Mouse (Mus musculus) kidney, postnatal 25 days (tissue): ENCODE results near the gene Vps13d.
A peak's percentile ranks its signal among the peaks of the same experiment; 100 is the strongest.

ENCODE experiments used
- DNase-seq, 2 experiments: peaks; one replicate each; pipeline ENCODE4 v3.0.0; 2021; ENCODE audit warnings: mixed read lengths in 2 of 2

Gene Vps13d

DNA sequence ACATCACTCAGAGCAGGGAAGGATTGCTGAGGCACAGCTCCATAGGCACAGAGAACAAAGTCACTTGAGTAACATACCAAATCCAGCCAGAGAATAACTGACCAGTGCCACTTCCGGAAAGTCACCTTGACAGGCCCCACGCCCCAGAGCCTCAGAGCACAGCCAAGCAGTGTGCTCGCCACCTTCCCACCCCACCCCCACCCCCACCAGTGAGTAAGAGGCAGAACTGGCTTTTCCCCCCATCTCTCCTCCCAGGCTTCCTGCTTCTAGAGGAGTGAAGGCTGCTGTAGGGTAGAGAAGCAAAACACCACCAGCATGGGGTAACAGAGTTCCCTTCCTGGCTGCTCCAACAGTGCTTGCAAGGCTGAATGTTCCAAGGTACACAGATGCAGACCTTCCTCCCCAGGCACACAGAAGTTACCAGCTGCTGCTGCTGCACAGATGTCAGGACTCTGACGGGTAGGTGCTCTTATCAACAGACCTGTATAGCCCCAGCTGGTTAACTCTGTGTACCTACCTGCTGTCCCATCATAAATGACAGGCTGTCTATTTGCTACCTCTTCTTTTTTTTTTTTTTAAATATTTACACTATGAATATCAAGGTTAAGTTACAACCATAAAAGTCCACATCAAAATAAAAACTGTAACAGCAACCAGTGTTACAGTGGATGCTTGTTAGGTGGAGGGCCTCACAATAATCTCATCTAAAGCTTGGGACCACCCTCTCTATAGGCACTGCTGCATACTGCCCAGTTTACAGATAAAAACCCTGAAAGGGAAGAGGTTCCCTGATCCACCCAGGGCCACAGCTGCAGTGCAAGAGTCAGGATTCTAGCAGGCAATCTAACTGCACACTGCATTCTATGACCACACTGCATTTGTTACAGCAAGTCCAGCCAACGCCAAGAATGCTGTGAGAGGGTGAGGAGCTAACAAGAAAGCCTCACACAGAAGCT, 47.5 kb downstream of the Vps13d start:
- peak; percentile 15 to 51 for DNase-seq

DNA sequence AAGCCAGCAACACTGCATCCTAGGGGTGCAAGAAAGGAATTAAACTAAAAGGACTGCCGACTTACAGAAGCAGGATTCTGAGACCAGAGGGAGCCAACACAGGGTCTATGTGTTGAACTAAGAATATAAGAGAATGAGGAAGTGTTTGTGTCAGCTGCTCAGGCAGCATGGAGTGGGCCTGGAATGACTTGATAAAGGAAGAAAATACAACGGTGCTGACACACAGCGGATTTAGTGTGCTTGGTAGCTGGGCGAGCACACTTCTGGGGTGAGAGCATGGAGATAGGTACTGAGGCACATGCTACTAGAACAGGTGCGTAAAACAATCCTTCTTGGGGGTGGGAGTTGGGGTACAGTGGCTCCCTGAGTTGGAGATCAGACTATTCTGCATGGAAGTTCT, 51.3 kb downstream of the Vps13d start:
- no peak for DNase-seq

DNA sequence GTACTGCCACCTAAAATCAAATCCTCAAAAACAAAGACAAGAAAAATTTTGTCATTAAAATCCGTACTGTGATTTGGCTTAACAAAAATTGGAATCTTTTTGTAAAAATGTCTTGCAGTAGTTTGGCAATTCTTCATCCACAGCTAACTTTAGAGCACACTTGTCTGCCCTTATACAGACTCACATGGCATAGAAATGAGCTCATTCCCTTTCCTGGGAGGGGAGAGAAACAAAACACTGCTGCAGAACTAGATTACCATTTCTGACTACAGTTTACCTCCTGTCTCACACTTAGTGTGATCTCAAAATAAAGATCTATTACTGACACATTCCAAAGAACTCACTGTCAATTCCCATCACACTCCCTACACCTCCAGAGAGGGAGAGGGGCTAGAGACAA, 58.1 kb downstream of the Vps13d start:
- DNase-seq = no peak

DNA sequence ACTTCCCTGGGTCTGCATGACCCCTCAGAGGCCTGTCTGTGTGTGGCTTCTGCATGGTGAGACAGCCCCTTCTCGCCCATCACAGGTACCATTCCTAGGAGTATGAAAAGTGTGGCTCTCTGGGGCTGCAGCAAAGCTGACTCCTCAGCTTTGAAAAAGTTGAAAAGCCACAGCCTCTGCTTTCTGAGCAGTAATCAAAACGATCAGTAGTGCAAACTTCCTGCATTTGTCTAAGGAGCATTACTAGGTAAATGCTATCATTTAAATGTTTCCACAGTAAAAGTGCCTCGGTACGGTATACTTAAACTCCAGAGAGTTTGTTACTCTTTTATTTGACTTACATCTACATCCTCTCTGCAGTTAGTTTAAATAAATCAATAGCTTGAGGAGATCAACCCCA, 59.3 kb downstream of the Vps13d start:
- no peak for DNase-seq

DNA sequence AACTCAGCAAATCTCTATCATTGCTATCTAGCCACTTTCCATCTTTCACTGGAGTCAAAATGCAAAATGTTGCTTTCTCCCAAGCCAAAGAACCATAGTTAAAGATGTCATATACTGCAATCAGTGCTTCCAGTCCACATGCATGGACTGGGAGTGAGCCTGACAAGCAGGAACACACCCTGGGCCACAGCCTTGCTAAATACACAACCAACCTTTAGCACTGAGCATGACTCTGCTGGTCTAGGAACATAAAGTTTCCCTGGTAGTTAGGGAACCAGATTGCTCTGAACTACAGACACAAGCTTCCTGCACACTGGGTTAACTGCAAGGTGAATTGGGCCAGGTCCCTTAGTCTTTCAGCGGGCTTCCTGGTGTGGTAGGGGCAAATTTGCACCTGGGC, 64.0 kb downstream of the Vps13d start:
- DNase-seq = no peak

DNA sequence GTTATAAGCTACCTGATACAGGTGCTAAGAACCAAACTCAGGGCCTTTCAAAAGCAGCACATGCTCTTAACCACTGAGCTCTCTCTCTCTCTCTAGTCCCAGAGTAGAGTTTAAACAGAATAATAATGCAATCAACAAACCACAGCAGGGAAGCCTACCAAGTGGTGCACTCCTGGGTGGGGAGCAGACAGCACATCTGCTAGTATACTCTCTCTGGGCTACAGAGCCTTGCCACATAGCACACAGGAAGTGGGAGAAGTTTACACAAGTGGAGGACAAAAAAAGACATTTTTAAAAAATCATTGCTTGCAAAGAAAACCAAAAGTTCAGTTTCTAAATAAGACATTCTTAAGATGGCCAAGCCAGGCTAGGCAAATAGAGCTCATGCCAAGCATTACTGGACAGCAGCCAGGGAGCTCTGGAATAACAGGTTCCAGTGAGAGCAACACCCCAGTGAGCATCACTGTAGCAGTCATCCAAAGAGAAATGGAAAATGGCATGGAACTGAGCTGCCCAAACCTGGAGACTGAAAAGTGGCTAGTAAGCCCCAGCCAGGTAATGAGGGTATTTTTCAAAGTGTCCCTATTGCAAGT, 64.8 kb downstream of the Vps13d start:
- DNase-seq = peak; percentile 75

DNA sequence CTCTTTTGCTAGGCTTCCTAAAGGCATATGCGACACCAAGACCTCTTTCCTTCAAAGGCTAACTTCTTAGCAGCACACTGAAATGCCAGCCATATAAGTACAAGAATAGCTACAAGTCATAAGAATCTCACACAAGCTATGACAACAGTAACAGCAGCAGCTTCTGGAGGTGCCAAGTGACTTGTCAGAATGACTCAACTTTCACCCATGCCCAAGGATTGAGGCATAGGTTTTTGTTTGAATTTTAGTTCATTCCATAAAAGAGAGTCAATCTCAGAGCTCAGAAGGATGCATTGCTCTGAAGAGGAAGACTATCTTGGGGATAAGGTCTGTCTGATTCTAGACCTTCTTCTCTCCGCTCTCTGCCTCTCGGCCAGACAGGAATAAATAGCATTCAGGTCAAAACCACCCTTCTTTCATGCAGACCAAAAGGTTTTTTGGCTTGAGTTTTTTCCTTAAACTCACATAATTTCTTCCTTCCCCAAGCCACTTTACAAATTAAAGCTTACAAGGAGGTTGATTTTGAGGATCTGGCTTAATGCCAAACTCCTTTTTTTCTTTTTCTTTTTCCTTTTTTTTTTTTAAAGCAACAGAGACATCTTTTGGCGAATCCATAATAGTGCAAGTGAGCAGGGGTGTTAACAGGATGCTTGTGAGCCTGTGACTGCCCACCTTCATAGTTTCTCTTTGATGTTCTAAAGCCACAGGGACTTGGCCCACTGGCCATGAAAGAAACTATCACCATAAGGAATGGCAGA, 69.2 kb downstream of the Vps13d start:
- no peak for DNase-seq

DNA sequence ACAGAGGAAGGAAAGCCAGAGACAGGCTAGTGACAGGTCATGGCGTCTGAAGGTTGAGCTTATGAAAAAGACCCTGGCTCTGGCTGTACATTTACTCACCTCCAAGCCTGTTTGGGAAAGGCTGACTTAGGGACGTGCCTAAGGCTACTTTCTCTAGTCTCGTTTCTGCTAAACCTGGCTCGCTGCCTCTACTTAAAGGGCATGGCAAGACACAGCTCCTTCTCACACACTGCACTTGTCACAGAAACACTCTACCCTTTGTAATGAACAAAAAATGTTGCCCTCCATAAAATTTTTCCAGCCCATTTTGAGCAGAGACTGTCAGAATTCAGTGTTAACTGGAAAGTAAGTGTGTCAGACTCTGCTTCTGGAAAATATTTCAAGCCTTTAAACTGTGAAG, 70.4 kb downstream of the Vps13d start:
- no peak for DNase-seq

DNA sequence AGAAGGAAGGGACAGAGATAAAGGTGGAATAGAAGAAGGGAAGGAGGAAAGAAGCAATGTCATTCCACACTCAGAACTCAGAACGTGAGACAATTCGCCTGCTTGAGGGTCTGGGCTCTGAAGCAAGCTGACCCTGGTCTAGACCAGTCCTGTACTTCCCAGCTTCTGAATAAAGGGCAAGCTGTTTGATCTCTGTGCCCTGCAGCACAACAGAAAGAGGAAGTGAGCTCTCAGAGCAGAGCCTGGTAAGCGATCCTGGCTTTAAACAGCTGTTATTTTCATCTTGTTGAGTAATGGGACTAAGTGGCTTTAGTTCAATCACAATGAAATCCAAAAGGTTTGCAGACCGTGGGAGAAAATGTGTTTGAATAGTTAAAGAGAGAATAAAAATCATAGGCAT, 83.2 kb downstream of the Vps13d start:
- DNase-seq = no peak

DNA sequence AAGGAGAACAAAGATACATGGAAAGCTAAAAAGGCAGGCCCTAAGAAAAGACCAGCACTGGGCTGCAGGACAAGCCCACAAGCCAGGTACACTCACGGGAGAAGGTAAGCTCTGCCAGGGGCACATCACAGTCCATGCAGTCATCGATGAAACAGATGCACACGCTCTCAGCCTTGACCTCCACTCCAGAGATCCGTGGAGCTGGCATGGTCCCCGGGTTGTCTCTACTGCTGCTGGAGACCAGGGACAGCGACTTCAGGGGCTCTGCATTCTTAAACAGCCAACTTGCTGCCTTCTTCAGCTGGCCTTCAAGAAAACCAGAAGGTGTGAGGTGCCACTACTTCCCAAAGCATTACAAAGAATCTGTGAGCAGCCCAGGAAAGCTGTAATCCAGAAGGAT, 84.1 kb downstream of the Vps13d start:
- DNase-seq = no peak

DNA sequence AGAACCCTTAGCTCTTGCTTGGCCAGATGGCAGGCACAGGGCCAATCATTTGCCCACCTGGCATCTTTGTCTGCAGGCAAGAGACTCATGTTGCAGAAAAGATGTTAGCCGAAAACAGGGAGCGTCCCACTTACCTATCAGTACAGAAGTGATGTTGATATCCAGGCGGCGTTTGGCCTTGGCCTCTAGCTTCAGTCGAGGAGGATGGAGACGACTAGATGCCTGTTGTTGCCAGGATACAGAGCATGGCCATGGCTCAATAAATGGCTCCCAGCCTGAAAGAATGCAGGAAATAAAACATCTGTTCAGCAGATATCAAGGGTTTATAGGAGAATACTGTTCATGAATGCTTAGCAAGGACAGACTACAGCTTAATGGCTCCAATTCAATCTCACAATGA, 88.0 kb downstream of the Vps13d start:
- no peak for DNase-seq

DNA sequence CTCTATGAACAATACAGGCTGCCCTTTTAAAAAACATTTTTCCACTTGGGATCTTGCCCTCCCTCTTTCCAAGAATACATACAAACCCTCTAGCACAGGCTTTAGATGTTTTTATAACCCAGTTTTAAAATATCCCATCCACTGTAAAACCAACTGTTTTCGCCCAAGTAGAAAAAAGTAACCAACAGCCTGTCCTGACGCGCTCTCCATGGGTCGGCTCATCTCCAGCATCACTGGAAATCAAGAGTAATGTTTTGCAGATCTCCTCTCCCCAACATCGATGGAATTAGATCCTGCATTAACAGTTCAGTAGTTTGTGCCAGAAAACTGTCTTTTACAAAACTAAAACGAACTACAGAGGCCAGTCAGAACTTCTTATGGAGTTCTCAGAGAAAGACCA, 89.5 kb downstream of the Vps13d start:
- DNase-seq = peak in 1 of 2 experiments; percentile 7

DNA sequence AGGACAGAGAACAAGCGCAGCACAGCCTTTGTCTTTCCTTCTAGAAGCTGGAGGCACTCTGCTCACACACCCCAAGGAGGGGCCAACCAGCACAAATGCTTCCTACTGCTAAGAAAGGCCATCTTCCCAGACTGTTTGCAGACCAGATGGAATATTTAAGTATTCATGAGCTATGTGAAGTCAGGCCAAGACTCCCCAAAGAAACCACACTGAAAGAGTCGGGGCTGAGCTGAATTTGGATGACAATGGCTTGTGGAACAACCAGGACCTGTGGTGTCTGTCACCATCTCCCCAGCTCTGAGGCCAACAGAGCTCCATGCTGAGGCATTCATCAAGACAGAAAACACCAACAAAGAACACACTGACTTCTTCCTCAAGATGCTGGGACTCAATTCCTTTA, 89.9 kb downstream of the Vps13d start:
- no peak for DNase-seq

DNA sequence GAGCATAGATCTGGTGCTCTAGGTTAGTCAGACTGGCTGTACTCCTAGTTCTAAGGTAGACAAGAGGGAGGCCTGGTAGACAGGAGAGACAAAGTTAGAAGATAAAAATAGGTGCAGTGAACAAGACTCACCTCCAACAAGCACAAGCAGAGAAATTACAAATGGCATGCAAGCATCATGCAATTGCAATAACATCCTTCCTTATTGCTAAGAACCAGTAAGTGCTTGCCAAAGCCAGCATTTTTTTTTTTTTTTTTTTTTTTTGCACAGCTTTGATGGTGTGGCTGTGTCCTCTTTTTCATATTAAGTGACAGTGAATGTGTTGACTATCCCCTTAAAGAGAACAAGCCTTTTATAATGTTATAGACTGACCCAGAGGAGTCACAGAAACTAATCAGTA, 91.2 kb downstream of the Vps13d start:
- DNase-seq = no peak

DNA sequence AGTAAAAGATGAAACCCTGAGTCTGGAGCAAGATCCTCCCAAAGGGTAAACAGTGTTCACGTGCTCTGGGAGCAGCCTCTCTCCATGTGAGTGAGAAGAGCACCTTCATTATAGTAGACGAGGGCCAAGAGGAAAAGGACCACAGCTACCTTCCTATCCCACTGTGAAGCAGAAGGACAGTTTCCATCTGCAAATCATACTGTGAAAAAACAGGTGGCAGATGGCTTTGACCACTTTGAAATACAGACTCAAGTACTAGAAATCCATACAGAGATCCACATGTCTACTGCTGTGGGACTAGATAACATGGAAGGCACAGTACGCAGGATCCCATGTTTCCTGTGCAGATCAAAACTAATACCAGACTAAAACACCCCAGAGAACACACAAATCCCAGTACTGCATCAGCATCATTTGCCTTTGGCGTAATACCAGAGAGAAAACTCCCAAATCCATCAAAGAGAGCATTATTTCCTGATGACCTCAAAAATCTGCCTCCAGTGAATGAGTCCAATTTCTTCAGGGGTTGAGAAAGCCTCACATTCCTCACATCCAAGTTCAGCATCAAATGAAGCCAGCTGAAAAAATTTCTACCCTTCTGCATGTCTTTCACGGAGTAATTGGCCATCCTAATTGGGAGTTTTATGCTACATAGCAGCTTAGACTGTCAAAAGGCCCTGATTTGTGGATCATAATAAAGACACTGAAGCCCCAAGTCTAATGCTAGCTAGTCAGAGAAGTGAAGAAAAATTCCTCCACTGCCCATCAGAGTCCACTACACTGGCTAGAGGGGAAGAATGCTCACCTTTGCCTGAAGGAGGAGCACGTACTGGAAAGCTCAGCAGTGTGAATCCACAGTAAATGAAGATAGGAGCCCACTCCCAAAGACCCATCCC, 92.7 kb downstream of the Vps13d start:
- DNase-seq = peak in 1 of 2 experiments; percentile 3

DNA sequence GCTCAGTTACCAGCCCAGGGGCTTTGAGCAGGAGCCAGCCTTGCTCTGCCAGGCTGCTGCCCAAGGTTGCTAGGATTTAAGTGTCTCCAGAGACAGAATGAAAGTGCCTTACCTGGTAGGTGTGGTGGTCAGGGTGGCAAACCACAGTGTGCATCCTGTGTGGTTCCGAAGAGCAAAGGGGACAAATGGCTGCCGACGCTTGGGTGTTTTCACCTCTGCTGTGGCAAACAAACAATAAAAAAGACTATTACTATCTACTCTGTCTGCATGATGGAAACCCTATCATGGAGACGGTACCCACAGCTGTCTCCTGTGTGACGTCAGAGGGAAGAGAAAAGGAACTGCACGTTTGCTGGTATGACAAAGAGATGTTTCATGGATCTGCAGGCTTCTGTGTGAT, 95.0 kb downstream of the Vps13d start:
- peak in 1 of 2 experiments; percentile 8 for DNase-seq

DNA sequence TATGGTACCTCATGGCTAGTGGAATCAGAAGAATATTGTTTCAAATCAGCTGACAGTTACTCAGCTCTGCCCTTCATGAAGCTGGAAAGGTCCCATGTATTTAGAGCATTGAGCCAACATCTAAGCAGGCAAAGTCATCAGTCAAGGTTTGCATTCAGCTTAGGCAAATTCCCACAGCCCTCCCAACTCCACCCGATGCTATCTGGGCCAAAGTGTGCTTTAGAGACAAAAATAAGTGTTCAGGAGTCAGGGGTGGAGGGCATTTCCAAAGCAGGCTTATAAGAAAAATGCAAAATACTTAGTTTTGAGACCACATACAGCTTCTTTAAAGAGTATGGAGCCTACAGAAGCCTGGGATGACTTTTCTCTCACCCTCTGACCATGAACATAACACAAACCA, 95.5 kb downstream of the Vps13d start:
- peak in 1 of 2 experiments; percentile 2 for DNase-seq

DNA sequence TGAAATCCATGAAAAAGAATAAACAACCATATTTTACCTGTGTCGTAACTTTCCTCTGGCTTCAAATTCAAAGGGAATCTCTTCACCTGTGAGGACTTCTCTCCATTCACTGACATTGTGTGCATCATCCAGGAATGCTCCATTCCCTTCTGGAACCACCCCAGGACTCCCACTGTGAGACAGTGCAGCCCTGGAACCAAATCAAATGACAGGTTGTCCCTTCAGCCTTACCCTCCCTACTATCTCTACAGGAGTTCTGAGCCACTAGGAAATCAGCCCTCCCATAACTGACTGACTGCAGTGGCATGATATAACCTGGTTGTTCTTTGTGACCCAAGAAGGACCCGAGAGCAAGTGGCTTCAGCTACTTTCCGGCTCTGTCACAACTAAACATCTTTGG, 96.8 kb downstream of the Vps13d start:
- peak in 1 of 2 experiments; percentile 4 for DNase-seq

DNA sequence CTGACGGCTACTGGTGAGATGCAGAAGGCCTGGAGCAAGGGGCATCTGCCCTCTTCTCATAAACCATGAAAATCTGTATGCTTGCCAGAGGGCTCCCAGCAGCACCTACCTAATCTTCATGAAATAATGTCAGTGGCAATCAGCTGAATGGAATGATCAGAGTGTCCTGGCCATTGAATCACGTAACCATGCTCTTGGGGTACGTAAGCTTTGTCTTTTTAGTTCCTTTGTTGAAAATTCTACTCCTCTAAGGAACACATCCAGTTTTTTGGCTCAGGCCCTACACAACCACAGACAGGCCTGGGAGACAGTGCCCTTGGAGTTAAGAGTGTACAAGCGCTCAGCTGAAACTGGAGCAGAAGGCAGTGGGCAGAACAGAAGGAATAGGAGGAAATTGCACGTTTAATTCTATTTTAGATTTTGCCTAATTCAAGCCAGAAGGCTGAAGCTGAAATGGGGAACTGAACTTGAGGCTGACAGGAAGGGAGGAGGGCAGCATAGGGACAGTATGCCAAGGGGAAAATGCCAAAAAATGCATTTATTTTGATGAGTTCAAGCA, 98.2 kb downstream of the Vps13d start:
- peak in 1 of 2 experiments; percentile 5 for DNase-seq

DNA sequence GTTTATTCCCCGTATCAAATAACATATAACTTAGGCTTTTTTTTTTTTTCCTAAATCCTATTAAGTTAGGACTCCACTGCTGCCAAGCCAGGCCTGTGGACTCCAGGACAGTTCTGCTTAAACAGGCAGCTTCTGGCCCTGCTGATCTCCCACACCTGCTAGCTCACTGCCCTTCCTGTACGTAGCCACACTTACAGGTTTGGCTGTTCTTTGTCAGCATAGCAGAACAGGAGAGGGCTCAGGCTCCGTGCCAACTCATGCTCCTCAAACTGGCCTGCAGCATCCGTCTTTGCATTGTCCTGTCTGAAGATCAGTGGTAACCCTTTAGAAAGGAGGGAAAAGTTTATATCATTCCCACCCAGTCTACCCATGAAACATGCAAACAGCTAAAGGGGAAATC, 108.3 kb downstream of the Vps13d start:
- DNase-seq = peak in 1 of 2 experiments; percentile 31

DNA sequence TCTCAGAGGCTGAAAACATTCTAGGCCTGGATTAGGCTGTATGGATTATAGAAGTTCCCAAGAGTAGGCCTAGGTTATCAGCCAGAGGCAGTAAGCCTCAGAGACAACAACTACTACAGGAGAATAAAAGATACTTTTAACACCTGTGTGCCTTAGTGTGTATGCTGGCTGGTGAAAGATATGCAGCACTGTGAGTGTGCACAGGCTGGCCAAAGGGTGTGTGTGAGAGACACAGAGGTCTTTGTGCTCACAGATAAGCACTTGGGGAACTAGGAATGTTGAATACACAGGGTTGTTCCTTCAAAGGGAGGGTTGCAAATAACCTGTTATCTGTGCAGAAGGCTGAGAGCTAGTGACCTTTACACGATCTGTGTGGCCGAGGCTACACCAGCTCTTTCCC, 115.5 kb downstream of the Vps13d start:
- DNase-seq = peak in 1 of 2 experiments; percentile 4

DNA sequence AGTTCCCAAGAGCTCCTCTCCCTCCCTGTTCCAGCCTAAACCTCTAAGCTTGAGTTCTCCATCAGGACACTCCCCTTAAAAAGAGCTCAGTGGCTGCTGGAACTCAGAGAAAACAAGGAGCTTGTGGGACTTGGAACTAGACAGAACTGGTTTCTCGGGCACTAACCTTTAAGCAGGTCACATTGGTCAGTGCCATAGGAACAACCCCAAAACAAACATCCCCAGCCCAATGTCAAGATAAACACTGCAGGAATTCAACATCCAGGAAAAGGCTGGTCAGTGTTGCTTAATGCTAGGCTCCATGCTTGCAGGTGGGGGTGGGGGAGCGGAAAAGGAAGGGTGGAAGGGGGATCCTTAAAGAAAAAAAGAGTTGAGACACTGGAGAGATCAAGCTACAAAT, 120.5 kb downstream of the Vps13d start:
- peak in 1 of 2 experiments; percentile 46 for DNase-seq
